Mouse (Mus musculus) limb, embryonic 15.5 days (tissue): ENCODE results near the gene Il3ra. TPM values are rescaled to one million over a fixed set of nuclear protein-coding genes. Genes with fewer than 3 reads are reported as not detected.

ENCODE experiments used
- polyA plus RNA-seq: library from polyadenylated mRNA; unstranded; fragments of >200 nt; fragmentation: Nextera tagmentation; extraction: Ambion mirVana; gene quantifications from 2 replicates; pipeline ENCODE4 v1.2.1, GENCODE M21; 2015

Gene Il3ra
- polyA plus RNA-seq, 1 experiment from 2014 or later = 5.4 TPM

Other genes with a start within 250 kb of the Il3ra start
- 219 and 224 TPM in 2 replicates for gene Psmd6, start 225.3 kb upstream of the Il3ra start, polyA plus RNA-seq
- gene Olfr720, start 159.4 kb upstream of the Il3ra start, polyA plus RNA-seq = not detected in 2 replicates
- gene Olfr31, start 23.4 kb upstream of the Il3ra start, polyA plus RNA-seq = not detected in 2 replicates
- not detected in 2 replicates for gene Olfr721-ps1, start 55.0 kb downstream of the Il3ra start, polyA plus RNA-seq